Mouse (Mus musculus): ENCODE results near the gene Cfap61. TPM values are rescaled to one million over a fixed set of nuclear protein-coding genes. Genes with fewer than 3 reads are reported as not detected.

Gene Cfap61
- total and polyA plus RNA-seq, 3 experiments = 0.13 TPM; not detected in 2

GRCm38 (mm10) chr2:145982317-145983045 is 47.9 kb downstream of the Cfap61 start:
- Histone ChIP-seq H3K27ac (ENCODE audit: control insufficient read depth, low read depth, low read length) (no peak overlapping the region), H3K4me1 (ENCODE audit: control insufficient read depth in 1 of 2, insufficient read depth in 2 of 2, low read length in 2 of 2) (no peaks in the 10 kb centered on the region), H3K4me3 (ENCODE audit: control insufficient read depth in 1 of 2, insufficient read depth in 1 of 2, low read depth in 2 of 2, low read length in 2 of 2) (no peak overlapping the region), H3K79me2 (ENCODE audit: control insufficient read depth, insufficient read depth, low read length, poor library complexity) (no peaks in the 10 kb centered on the region), H3K36me3 (ENCODE audit: control insufficient read depth in 1 of 2, insufficient read depth in 2 of 2, low read length in 2 of 2) (no peaks in the 10 kb centered on the region), H3K9me3 (replicated peaks; ENCODE audit: insufficient read depth, low read length) (no peaks in the 10 kb centered on the region), H3K27me3 (ENCODE audit: control insufficient read depth in 1 of 2, insufficient read depth in 2 of 2, low read length in 2 of 2) (no peaks in the 10 kb centered on the region; a peak in 1 of 4 replicates), H3K9ac (ENCODE audit: control insufficient read depth, low read depth, low read length, poor library complexity, severe bottlenecking) (no peak overlapping the region)
- DNase-seq (ENCODE audit: low read depth, low spot score) = no peak
- no peak for TF ChIP-seq NRF1 (IDR thresholded peaks at IDR 0.05; ENCODE audit: insufficient read depth, low read depth, low read length, poor library complexity, severe bottlenecking)
- no peak for TF ChIP-seq POLR2A (IDR thresholded peaks at IDR 0.05; ENCODE audit: control insufficient read depth in 1 of 2, insufficient read depth in 1 of 2, low read depth in 1 of 2, low read length in 2 of 2, poor library complexity in 1 of 2)
- no peak for TF ChIP-seq ETS1 (IDR thresholded peaks at IDR 0.05; ENCODE audit: low read depth, low read length)
- TF ChIP-seq ZC3H11A (IDR thresholded peaks at IDR 0.05; ENCODE audit: low read depth, low read length) = no peak
- TF ChIP-seq NELFE (IDR thresholded peaks at IDR 0.05; ENCODE audit: low read depth, low read length) = no peak
- no peak for TF ChIP-seq MEF2A (IDR thresholded peaks at IDR 0.05; ENCODE audit: extremely low read depth, insufficient replicate concordance, low read depth, low read length, poor library complexity, severe bottlenecking)
- TF ChIP-seq TBP (IDR thresholded peaks at IDR 0.05; ENCODE audit: low read depth, low read length) = no peak
- TF ChIP-seq TAL1 (IDR thresholded peaks at IDR 0.05; ENCODE audit: low read length) = no peak
- no peak for TF ChIP-seq ZNF384 (IDR thresholded peaks at IDR 0.05; ENCODE audit: low read depth, low read length)
- TF ChIP-seq RCOR1 (IDR thresholded peaks at IDR 0.05; ENCODE audit: low read depth, low read length) = no peak
- TF ChIP-seq POLR2AphosphoS2 (IDR thresholded peaks at IDR 0.05; ENCODE audit: low read length) = no peak
- TF ChIP-seq ZMIZ1 (IDR thresholded peaks at IDR 0.05; ENCODE audit: low read depth, low read length) = no peak
- TF ChIP-seq ZKSCAN1 (IDR thresholded peaks at IDR 0.05; ENCODE audit: low read depth, low read length) = no peak
- no peak for TF ChIP-seq ELF1 (IDR thresholded peaks at IDR 0.05; ENCODE audit: low read depth, low read length)
- TF ChIP-seq MXI1 (IDR thresholded peaks at IDR 0.05; ENCODE audit: low read depth, low read length) = no peak
- TF ChIP-seq TCF12 (IDR thresholded peaks at IDR 0.05; ENCODE audit: low read depth, low read length) = no peak

- Histone ChIP-seq H3K27me3 (ENCODE audit: control insufficient read depth in 1 of 2, insufficient read depth in 2 of 2, low read length in 2 of 2) (no peaks in the 10 kb centered on the region), H3K36me3 (ENCODE audit: control insufficient read depth in 1 of 2, insufficient read depth in 2 of 2, low read length in 2 of 2) (no peaks in the 10 kb centered on the region), H3K4me3 (ENCODE audit: control insufficient read depth in 1 of 2, insufficient read depth in 1 of 2, low read depth in 2 of 2, low read length in 2 of 2) (no peak overlapping the region), H3K79me2 (ENCODE audit: control insufficient read depth, insufficient read depth, low read length, poor library complexity) (no peaks in the 10 kb centered on the region), H3K9ac (ENCODE audit: control insufficient read depth, low read depth, low read length, poor library complexity, severe bottlenecking) (no peak overlapping the region), H3K9me3 (replicated peaks; ENCODE audit: insufficient read depth, low read length) (no peaks in the 10 kb centered on the region), H3K4me1 (ENCODE audit: control insufficient read depth in 1 of 2, insufficient read depth in 2 of 2, low read length in 2 of 2) (no peaks in the 10 kb centered on the region), H3K27ac (ENCODE audit: control insufficient read depth, low read depth, low read length) (no peak overlapping the region)
- no peak for TF ChIP-seq TCF12 (IDR thresholded peaks at IDR 0.05; ENCODE audit: low read depth, low read length)
- DNase-seq (ENCODE audit: low read depth, low spot score) = no peak
Observed at GRCm38 (mm10) chr2:145987757-145988156, 53.2 kb downstream of the Cfap61 start.

Data from MEL (cell line).